Mouse (Mus musculus) ES-E14 (cell line): Measurements from ENCODE around the gene Gm4881. TPM values are rescaled to one million over a fixed set of nuclear protein-coding genes. Genes with fewer than 3 reads are reported as not detected.

ENCODE experiments used
- DNase-seq: peaks from one replicate; pipeline ENCODE4 v3.0.0-alpha.2; 2013; ENCODE audit warnings: low read depth, low spot score
- H3K27ac ChIP-seq: 2 replicates; pipeline ENCODE4 v1.5.1; 2012; ENCODE audit warnings: low read depth, mild to moderate bottlenecking, low read length, moderate library complexity, mixed read lengths; ENCODE audit not compliant: poor library complexity, insufficient read depth, severe bottlenecking
- H3K36me3 ChIP-seq: 2 replicates; pipeline ENCODE4 v1.6.1; 2012; ENCODE audit warnings: mild to moderate bottlenecking, low read length, moderate library complexity, mixed read lengths; ENCODE audit not compliant: control insufficient read depth, poor library complexity, insufficient read depth, severe bottlenecking
- H3K4me1 ChIP-seq, 2 experiments: fragments of 150-350 bp in 1 of 2; sonication (generic) in 1 of 2; 2 replicates each; pipeline ENCODE4 v1.6.1; 2012; ENCODE audit warnings: low read length in 2 of 2, mild to moderate bottlenecking in 1 of 2, mixed read lengths in 1 of 2; ENCODE audit not compliant: control insufficient read depth in 2 of 2, insufficient read depth in 2 of 2, poor library complexity in 1 of 2
- H3K4me3 ChIP-seq, 2 experiments: fragments of 150-350 bp in 1 of 2; sonication (generic) in 1 of 2; 2 replicates each; pipeline ENCODE4 v1.5.1; 2012; ENCODE audit warnings: low read length in 2 of 2, low read depth in 1 of 2, mild to moderate bottlenecking in 1 of 2, mixed read lengths in 1 of 2; ENCODE audit not compliant: insufficient read depth in 1 of 2, poor library complexity in 1 of 2, severe bottlenecking in 1 of 2
- H3K9ac ChIP-seq: 2 replicates; pipeline ENCODE4 v1.6.1; 2012; ENCODE audit warnings: low read depth, mild to moderate bottlenecking, low read length, mixed read lengths; ENCODE audit not compliant: poor library complexity, insufficient read depth, severe bottlenecking
- H3K9me3 ChIP-seq: fragments of 150-350 bp; sonication (generic); 2 replicates; pipeline ENCODE4 v1.6.1; 2012; ENCODE audit warnings: low read depth, mild to moderate bottlenecking, low read length; ENCODE audit not compliant: control insufficient read depth, insufficient read depth
- CHD2 ChIP-seq: IDR thresholded peaks from 2 replicates; pipeline ENCODE4 v1.6.1; 2014; ENCODE audit warnings: mild to moderate bottlenecking, low read depth, low read length, inconsistent platforms
- HCFC1 ChIP-seq: IDR thresholded peaks from 2 replicates; pipeline ENCODE4 v1.6.1; 2012; ENCODE audit warnings: low read length, inconsistent platforms, borderline replicate concordance; ENCODE audit not compliant: insufficient read depth
- MAFK ChIP-seq: IDR thresholded peaks from 2 replicates; pipeline ENCODE4 v1.6.1; 2014; ENCODE audit warnings: mild to moderate bottlenecking, low read depth, low read length, inconsistent platforms; ENCODE audit not compliant: insufficient read depth
- ZC3H11A ChIP-seq: IDR thresholded peaks from 2 replicates; pipeline ENCODE4 v1.6.1; 2012; ENCODE audit warnings: low read depth, mild to moderate bottlenecking, inconsistent platforms, low read length, borderline replicate concordance
- ZNF384 ChIP-seq: IDR thresholded peaks from 2 replicates; pipeline ENCODE4 v1.6.1; 2012; ENCODE audit warnings: low read depth, low read length, inconsistent platforms
- in situ Hi-C, 2 experiments: fragments of 600-800 bp; cut with MboI; formaldehyde crosslinking; loops; one replicate each; pipeline ENCODE4 v1.15.1; 2025; ENCODE audit warnings: low sequenced_read_pairs in 2 of 2, inconsistent platforms in 1 of 2; ENCODE audit not compliant: unreplicated experiment in 2 of 2
- total RNA-seq: library from RNA; depleted of rRNA; stranded (reverse); fragments of 300-350 nt; gene quantifications from 2 replicates; pipeline ENCODE4 v1.2.3, GENCODE M21; 2012

Gene Gm4881
- total RNA-seq, 1 experiment: not detected

GRCm38 (mm10) chr7:24974893-24975595 is 30.8 kb upstream of the Gm4881 start:
- Histone ChIP-seq H3K9ac (no peak overlapping the region), H3K4me3 (no peak overlapping the region), H3K36me3 (peaks cover 12% of the 10 kb centered on the region; the same call in 1 of the 2 replicates), H3K4me1 (peaks cover 0 to 6% of the 10 kb centered on the region in 2 experiments; a peak in 1 of 4 replicates), H3K9me3 (no peaks in the 10 kb centered on the region), H3K27ac (no peak overlapping the region)
- peak; percentile 60 for DNase-seq
- in situ Hi-C loops: loop anchor here in 1 of 2 experiments (25.0 kb wide), 1 partner anchor 363 kb away; the partner anchor contains the start of gene Phldb3
- no peak for TF ChIP-seq HCFC1
- TF ChIP-seq CHD2: no peak
- TF ChIP-seq ZNF384: no peak
- no peak for TF ChIP-seq MAFK

- no peak overlapping the region for H3K9ac ChIP-seq
- in situ Hi-C loops: loop anchor here in 1 of 2 experiments (25.0 kb wide), 1 partner anchor 362 kb away; the partner anchor contains the start of gene Phldb3
Observed at GRCm38 (mm10) chr7:24973902-24974301, 29.6 kb upstream of the Gm4881 start.

GRCm38 (mm10) chr7:24973208-24973607 is 28.9 kb upstream of the Gm4881 start:
- TF ChIP-seq CHD2: no peak
- TF ChIP-seq ZNF384: no peak
- no peak for TF ChIP-seq MAFK
- TF ChIP-seq HCFC1: no peak
- TF ChIP-seq ZC3H11A: no peak
- Histone ChIP-seq H3K9me3 (no peaks in the 10 kb centered on the region), H3K36me3 (peaks cover 9% of the 10 kb centered on the region; the same call in 1 of the 2 replicates), H3K27ac (no peak overlapping the region), H3K9ac (no peak overlapping the region), H3K4me1 (peaks cover 0 to 6% of the 10 kb centered on the region in 2 experiments; a peak in 1 of 4 replicates), H3K4me3 (no peak overlapping the region)
- no peak for DNase-seq
- in situ Hi-C loops: loop anchor here in 1 of 2 experiments (25.0 kb wide), 1 partner anchor 361 kb away; the partner anchor contains the start of gene Phldb3

More at GRCm38 (mm10) chr7:24973902-24974301, 29.6 kb upstream of the Gm4881 start:
- DNase-seq: no peak
- Histone ChIP-seq H3K4me3 (no peak overlapping the region), H3K27ac (no peak overlapping the region), H3K4me1 (peaks cover 0 to 6% of the 10 kb centered on the region in 2 experiments; a peak in 1 of 4 replicates), H3K36me3 (peaks cover 11% of the 10 kb centered on the region; the same call in 1 of the 2 replicates), H3K9me3 (no peaks in the 10 kb centered on the region)
- TF ChIP-seq CHD2: no peak
- TF ChIP-seq HCFC1: no peak
- no peak for TF ChIP-seq ZC3H11A
- no peak for TF ChIP-seq MAFK
- TF ChIP-seq ZNF384: no peak

GRCm38 (mm10) chr7:24971972-24972893 is 27.9 kb upstream of the Gm4881 start, which contains the start of gene Rabac1:
Gene Rabac1 (minus strand): TSS chr7:24972754.
- Histone ChIP-seq H3K4me1 (peaks cover 0 to 6% of the 10 kb centered on the region in 2 experiments; a peak in 1 of 4 replicates), H3K4me3 (peak within 1 kb of the TSS; percentile 83 to 90), H3K36me3 (peaks cover 5% of the 10 kb centered on the region; the same call in 1 of the 2 replicates), H3K9me3 (no peaks in the 10 kb centered on the region), H3K9ac (peak within 1 kb of the TSS; percentile 83), H3K27ac (peak within 1 kb of the TSS; percentile 44; the same call in 1 of the 2 replicates)
- DNase-seq: peak; percentile 92
- in situ Hi-C loops: loop anchor here in 1 of 2 experiments (25.0 kb wide), 1 partner anchor 360 kb away; the partner anchor contains the start of gene Phldb3
- no peak for TF ChIP-seq CHD2
- peak; percentile 99 for TF ChIP-seq HCFC1
